Mouse (Mus musculus) 3134 (cell line): ENCODE results near the gene Dscam.

ENCODE experiments used
- DNase-seq: peaks from one replicate; pipeline ENCODE4 v3.0.0-alpha.2; 2011; ENCODE audit warnings: low spot score; ENCODE audit not compliant: insufficient read length; ENCODE audit errors: extremely low read depth

Gene Dscam

GRCm38 (mm10) chr16:97170513-97171081 is at the start of gene Dscam:
Gene Dscam, minus strand, starts transcription at chr16:97170752.
- no peak for DNase-seq

- DNase-seq = no peak
Measured at GRCm38 (mm10) chr16:97219381-97219780, 48.8 kb upstream of the Dscam start.

GRCm38 (mm10) chr16:97209997-97210396 is 39.4 kb upstream of the Dscam start:
- no peak for DNase-seq

- no peak for DNase-seq
Measured at GRCm38 (mm10) chr16:97208276-97208675, 37.7 kb upstream of the Dscam start.

GRCm38 (mm10) chr16:97204090-97204489 is 33.5 kb upstream of the Dscam start:
- DNase-seq = no peak

- no peak for DNase-seq
Measured at GRCm38 (mm10) chr16:97203554-97203953, 33.0 kb upstream of the Dscam start.

GRCm38 (mm10) chr16:97194630-97195029 is 24.1 kb upstream of the Dscam start:
- no peak for DNase-seq

GRCm38 (mm10) chr16:97194179-97194578 is 23.6 kb upstream of the Dscam start:
- DNase-seq = no peak

- no peak for DNase-seq
Measured at GRCm38 (mm10) chr16:97192296-97192695, 21.7 kb upstream of the Dscam start.

GRCm38 (mm10) chr16:97190604-97191003 is 20.1 kb upstream of the Dscam start:
- no peak for DNase-seq

GRCm38 (mm10) chr16:97171500-97171899 is 948 bp upstream of the Dscam start:
- DNase-seq = no peak

- no peak for DNase-seq
Measured at GRCm38 (mm10) chr16:97169901-97170512, 545 bp downstream of the Dscam start.

GRCm38 (mm10) chr16:97168614-97169013 is 1.9 kb downstream of the Dscam start:
- no peak for DNase-seq

- no peak for DNase-seq
Measured at GRCm38 (mm10) chr16:97168030-97168429, 2.5 kb downstream of the Dscam start.

- DNase-seq = no peak
Measured at GRCm38 (mm10) chr16:97166166-97166565, 4.4 kb downstream of the Dscam start.

- no peak for DNase-seq
Measured at GRCm38 (mm10) chr16:97165444-97166121, 5.0 kb downstream of the Dscam start.

- no peak for DNase-seq
Measured at GRCm38 (mm10) chr16:97158279-97158678, 12.3 kb downstream of the Dscam start.

GRCm38 (mm10) chr16:97144544-97145194 is 25.9 kb downstream of the Dscam start:
- DNase-seq = no peak

GRCm38 (mm10) chr16:97141943-97142342 is 28.6 kb downstream of the Dscam start:
- DNase-seq = no peak

GRCm38 (mm10) chr16:97135003-97135827 is 35.3 kb downstream of the Dscam start:
- DNase-seq = no peak

- no peak for DNase-seq
Measured at GRCm38 (mm10) chr16:97127296-97127695, 43.3 kb downstream of the Dscam start.
